Mouse (Mus musculus) C2C12 (cell line): ENCODE results near the gene Rab3d.

ENCODE experiments used
- CEBPB ChIP-seq: IDR thresholded peaks from one replicate; pipeline ENCODE4 v1.6.1; 2011; ENCODE audit warnings: low read depth, mild to moderate bottlenecking, control low read depth, moderate library complexity
- CTCF ChIP-seq: IDR thresholded peaks from one replicate; pipeline ENCODE4 v1.5.1; 2011; ENCODE audit not compliant: control insufficient read depth, insufficient read depth, insufficient read length
- FOSL1 ChIP-seq: IDR thresholded peaks from one replicate; pipeline ENCODE4 v1.8.0; 2011; ENCODE audit warnings: mild to moderate bottlenecking, low read length; ENCODE audit not compliant: poor library complexity, insufficient read depth, severe bottlenecking
- MAX ChIP-seq: IDR thresholded peaks from one replicate; pipeline ENCODE4 v1.6.1; 2011; ENCODE audit warnings: mild to moderate bottlenecking, control low read depth
- MYOD1 ChIP-seq: IDR thresholded peaks from one replicate; pipeline ENCODE4 v1.6.1; 2011; ENCODE audit warnings: low read depth; ENCODE audit not compliant: control insufficient read depth, insufficient read length
- MYOG ChIP-seq: IDR thresholded peaks from one replicate; pipeline ENCODE4 v1.6.1; 2011; ENCODE audit not compliant: control insufficient read depth, insufficient read length; ENCODE audit errors: extremely low read depth
- USF1 ChIP-seq: IDR thresholded peaks from one replicate; pipeline ENCODE4 v1.6.1; 2011; ENCODE audit warnings: low read depth, mild to moderate bottlenecking, control low read depth, moderate library complexity

GRCm38 (mm10) chr9:21954635-21955034, 36.6 kb upstream of the Rab3d start:
- TF ChIP-seq CTCF, result no peak
- TF ChIP-seq MAX, result no peak
- no peak for TF ChIP-seq MYOD1
- TF ChIP-seq CEBPB, result no peak
- no peak for TF ChIP-seq MYOG
- TF ChIP-seq FOSL1, result no peak
- TF ChIP-seq USF1, result no peak
